Mouse (Mus musculus): Measurements from ENCODE around the gene Jdp2.

- no peak for TF ChIP-seq CTCF (IDR thresholded peaks at IDR 0.05; ENCODE audit: control insufficient read depth, insufficient read depth, low read length)
- TF ChIP-seq POLR2A (IDR thresholded peaks at IDR 0.05; ENCODE audit: borderline replicate concordance, control insufficient read depth, low read depth, low read length): no peak
These were observed 22.8 kb downstream of the Jdp2 start for GRCm38 (mm10) chr12:85621673-85622072.

Measured in bone marrow, adult 2 months (tissue).